Mouse (Mus musculus): ENCODE results near the gene Dhrs1. TPM values are rescaled to one million over a fixed set of nuclear protein-coding genes. Genes with fewer than 3 reads are reported as not detected.
"Not testable (repeated sequence)": the region's sequence is repeated elsewhere in the genome, so short reads cannot be mapped to it uniquely, and the experiment has no call there.

Dhrs1 gene
- polyA plus RNA-seq, 1 experiment from 2014 or later, result 98.6 TPM

DNA sequence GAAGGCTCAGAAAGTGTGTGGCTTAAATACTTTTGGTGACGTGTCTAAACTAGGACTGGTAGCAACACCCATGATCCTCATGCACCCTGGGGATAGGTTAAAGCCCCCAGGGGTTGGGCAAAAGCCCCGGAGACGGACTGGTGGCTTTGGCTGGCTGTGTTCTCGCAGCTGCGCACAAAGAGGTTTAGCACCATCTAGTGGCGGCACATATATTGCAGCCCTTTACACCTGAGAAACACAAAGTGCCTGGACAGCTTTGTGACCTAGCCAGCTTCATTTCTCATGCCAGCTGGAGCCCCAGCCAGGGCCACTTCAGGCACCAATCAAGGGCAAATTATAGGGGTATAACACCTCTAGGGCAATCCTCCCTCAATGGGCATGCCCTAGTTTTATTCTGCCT lies 14.7 kb upstream of the Dhrs1 start:
- peaks cover 28% of the 10 kb centered on the region for H3K4me1 ChIP-seq (ENCODE audit: insufficient read depth)
- H3K4me2 ChIP-seq (ENCODE audit: low read depth, low read length), result peak overlapping the region; percentile 64
- H3K27ac ChIP-seq (ENCODE audit: low read depth); H3K9me3 ChIP-seq (ENCODE audit: low read length); H3K4me3 ChIP-seq (ENCODE audit: low read depth, low read length); H3K9ac ChIP-seq (replicated peaks): not testable (repeated sequence)
- DNase-seq, result peak; percentile 87
- peaks cover 10% of the 10 kb centered on the region for H3K36me3 ChIP-seq (replicated peaks; ENCODE audit: insufficient read depth, low read length)
- peak; percentile 20 for ATAC-seq
- WGBS (ENCODE audit: insufficient replicate concordance), result 6% methylated on average over 6 of the region's 6 CpGs
- H3K27me3 ChIP-seq (ENCODE audit: insufficient read depth, low read length), result peaks cover 17% of the 10 kb centered on the region; the same call in 1 of the 2 replicates
- TF ChIP-seq CTCF (IDR thresholded peaks at IDR 0.05; ENCODE audit: low read depth), result peak; percentile 85

DNA sequence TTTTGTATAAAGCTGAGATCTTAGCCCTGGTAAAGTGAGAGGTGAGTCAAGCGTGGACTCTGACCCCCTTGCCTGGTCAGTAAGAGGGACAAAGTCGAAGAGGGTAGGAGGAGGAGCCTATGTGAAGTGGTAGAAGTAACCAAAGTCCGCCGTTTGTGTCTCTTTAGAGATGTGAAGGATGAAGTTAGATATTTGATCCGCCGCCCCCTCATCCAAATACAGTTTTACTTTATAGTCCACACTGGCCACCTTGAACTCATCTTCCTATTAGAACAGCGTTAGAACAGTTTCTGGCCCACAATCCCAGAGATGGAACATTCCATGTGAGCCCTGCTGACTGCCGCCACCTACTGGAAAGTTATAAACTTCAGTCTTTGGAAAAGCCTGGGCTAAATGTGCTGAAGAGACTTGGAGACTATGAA lies 12.9 kb upstream of the Dhrs1 start, which contains the start of gene Cideb:
Gene Cideb, minus strand, starts transcription at position 96 of the 422 bp plus-strand sequence.
- Histone ChIP-seq H3K36me3 (replicated peaks; ENCODE audit: insufficient read depth, low read length) (peaks cover 27% of the 10 kb centered on the region), H3K4me3 (ENCODE audit: low read depth, low read length) (peak within 1 kb of the TSS; percentile 32), H3K4me2 (ENCODE audit: low read depth, low read length) (peak within 1 kb of the TSS; percentile 63), H3K27ac (ENCODE audit: low read depth) (peak within 1 kb of the TSS; percentile 88), H3K9ac (replicated peaks) (peak within 1 kb of the TSS; percentile 37), H3K27me3 (ENCODE audit: insufficient read depth, low read length) (peaks cover 17% of the 10 kb centered on the region; the same call in 1 of the 2 replicates), H3K9me3 (ENCODE audit: low read length) (no peaks in the 10 kb centered on the region), H3K4me1 (ENCODE audit: insufficient read depth) (peaks cover 27% of the 10 kb centered on the region)
- TF ChIP-seq CTCF (IDR thresholded peaks at IDR 0.05; ENCODE audit: low read depth), result peak; percentile 82
- TF ChIP-seq EP300 (IDR thresholded peaks at IDR 0.05; ENCODE audit: low read depth), result peak; percentile 66
- DNase-seq (peak; percentile 56), ATAC-seq (peak; percentile 78)
- WGBS (ENCODE audit: insufficient replicate concordance), result 14% methylated on average over 8 of the region's 8 CpGs

DNA sequence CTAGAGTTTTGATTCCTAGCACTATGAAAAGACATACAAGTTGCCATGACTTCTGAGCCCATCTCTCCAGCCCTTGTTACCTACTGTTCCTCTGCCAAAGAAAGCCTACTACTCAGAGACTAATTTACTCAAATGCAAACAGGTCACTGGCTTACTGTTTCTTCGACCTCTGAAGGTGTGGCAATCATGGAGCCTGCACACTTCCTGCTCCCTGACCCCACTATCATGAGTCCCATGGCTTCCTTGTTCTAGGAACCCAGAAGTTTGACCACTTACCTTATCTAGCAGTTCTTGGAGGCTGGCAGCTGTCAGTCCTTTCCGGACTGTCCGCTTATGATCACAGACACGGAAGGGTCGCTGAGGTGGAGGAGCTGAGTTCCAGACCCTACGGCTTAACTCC lies 12.1 kb upstream of the Dhrs1 start:
- ATAC-seq (peak; percentile 24; the same call in 1 of the 2 replicates), DNase-seq (no peak)
- peaks cover 20% of the 10 kb centered on the region for H3K4me1 ChIP-seq (ENCODE audit: insufficient read depth)
- TF ChIP-seq CTCF (IDR thresholded peaks at IDR 0.05; ENCODE audit: low read depth), result no peak
- TF ChIP-seq EP300 (IDR thresholded peaks at IDR 0.05; ENCODE audit: low read depth), result 0 out of 2 replicates have a peak, but pooled peaks have one; percentile 18
- no peaks in the 10 kb centered on the region for H3K9me3 ChIP-seq (ENCODE audit: low read length)
- H3K4me3 ChIP-seq (ENCODE audit: low read depth, low read length), result peak overlapping the region; percentile 32
- H3K4me2 ChIP-seq (ENCODE audit: low read depth, low read length), result peak overlapping the region; percentile 63
- peaks cover 16% of the 10 kb centered on the region; the same call in 1 of the 2 replicates for H3K27me3 ChIP-seq (ENCODE audit: insufficient read depth, low read length)
- peak overlapping the region; percentile 37 for H3K9ac ChIP-seq (replicated peaks)
- WGBS (ENCODE audit: insufficient replicate concordance), result 21% methylated on average over 6 of the region's 6 CpGs
- peak overlapping the region; percentile 88 for H3K27ac ChIP-seq (ENCODE audit: low read depth)
- H3K36me3 ChIP-seq (replicated peaks; ENCODE audit: insufficient read depth, low read length), result peaks cover 35% of the 10 kb centered on the region

DNA sequence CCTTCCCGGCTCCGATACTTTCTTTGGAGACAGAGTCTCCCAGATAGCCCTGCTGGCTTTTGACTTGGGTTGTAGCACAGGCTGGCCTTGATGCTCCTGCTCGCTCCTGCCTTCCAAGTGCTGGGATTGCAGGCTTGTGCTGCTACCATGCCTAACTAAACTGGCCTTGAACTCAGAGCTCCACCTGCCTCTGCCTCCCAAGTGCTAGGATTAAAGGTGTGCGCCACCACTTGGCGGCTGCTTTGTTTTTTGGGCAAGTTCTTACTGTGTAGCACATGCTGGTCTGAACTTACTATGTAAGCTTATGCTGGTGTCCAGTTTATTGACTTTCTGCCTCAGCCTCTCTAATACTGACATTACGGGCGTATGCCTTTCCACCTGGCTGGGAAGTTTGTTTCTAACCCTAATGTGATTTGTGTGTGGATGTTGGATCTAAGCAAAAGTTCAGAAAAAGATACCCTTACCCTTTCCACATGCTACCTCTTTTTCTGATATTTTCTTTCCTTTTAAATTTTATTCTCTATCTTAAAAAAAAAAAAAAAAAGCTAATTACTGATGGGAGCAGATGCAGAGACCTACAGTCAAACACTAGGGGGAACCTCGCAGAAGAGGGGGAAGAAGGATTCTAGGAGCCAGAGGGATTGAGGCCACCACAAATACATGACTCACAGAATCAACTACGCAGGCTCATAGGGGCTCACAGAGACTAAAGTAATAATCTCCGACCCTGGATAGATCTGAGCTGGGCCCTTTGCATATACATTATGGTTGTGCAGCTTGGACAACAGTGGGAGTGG lies 1.8 kb upstream of the Dhrs1 start:
- Histone ChIP-seq H3K4me2 (ENCODE audit: low read depth, low read length) (peak overlapping the region; percentile 96), H3K4me1 (ENCODE audit: insufficient read depth) (peaks cover 24% of the 10 kb centered on the region), H3K9ac (replicated peaks) (peak overlapping the region; percentile 41; the same call in 1 of the 2 replicates), H3K4me3 (ENCODE audit: low read depth, low read length) (peak overlapping the region; percentile 98; the same call in 1 of the 2 replicates), H3K9me3 (ENCODE audit: low read length) (no peaks in the 10 kb centered on the region), H3K36me3 (replicated peaks; ENCODE audit: insufficient read depth, low read length) (peaks cover 31% of the 10 kb centered on the region), H3K27ac (ENCODE audit: low read depth) (no peak overlapping the region), H3K27me3 (ENCODE audit: insufficient read depth, low read length) (no peaks in the 10 kb centered on the region)
- no peak for DNase-seq
- TF ChIP-seq EP300 (IDR thresholded peaks at IDR 0.05; ENCODE audit: low read depth) (no peak), CTCF (IDR thresholded peaks at IDR 0.05; ENCODE audit: low read depth) (0 out of 2 replicates have a peak, but pooled peaks have one; percentile 11)
- ATAC-seq, result no peak
- 78% methylated on average over 10 of the region's 10 CpGs for WGBS (ENCODE audit: insufficient replicate concordance)

DNA sequence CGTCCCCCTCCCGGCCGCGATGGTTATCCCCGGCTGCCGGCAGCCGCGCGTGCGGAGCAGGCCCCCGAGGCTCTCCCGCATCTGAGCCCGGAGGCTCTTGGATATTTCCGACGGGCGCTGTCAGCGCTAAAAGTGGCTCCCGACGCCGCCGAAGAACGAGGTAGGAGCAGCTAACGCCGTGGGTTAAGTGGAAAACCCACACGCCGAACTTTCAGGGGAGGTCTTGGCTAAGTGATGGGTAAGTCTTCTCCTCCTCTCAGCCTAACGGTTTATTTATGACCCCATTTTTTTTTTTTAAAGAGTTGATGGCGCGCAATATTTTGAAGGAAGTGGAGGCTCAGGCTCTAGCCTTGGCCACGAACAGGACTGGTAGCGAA lies 359 bp upstream of the Dhrs1 start:
- Histone ChIP-seq H3K36me3 (replicated peaks; ENCODE audit: insufficient read depth, low read length) (peaks cover 22% of the 10 kb centered on the region), H3K27ac (ENCODE audit: low read depth) (peak overlapping the region; percentile 76), H3K9ac (replicated peaks) (peak overlapping the region; percentile 85), H3K4me3 (ENCODE audit: low read depth, low read length) (peak overlapping the region; percentile 98), H3K4me2 (ENCODE audit: low read depth, low read length) (peak overlapping the region; percentile 96), H3K27me3 (ENCODE audit: insufficient read depth, low read length) (no peaks in the 10 kb centered on the region), H3K9me3 (ENCODE audit: low read length) (no peaks in the 10 kb centered on the region), H3K4me1 (ENCODE audit: insufficient read depth) (peaks cover 24% of the 10 kb centered on the region)
- no peak for TF ChIP-seq EP300 (IDR thresholded peaks at IDR 0.05; ENCODE audit: low read depth)
- DNase-seq (no peak), ATAC-seq (no peak)
- under 1% methylated on average over 31 of the region's 31 CpGs for WGBS (ENCODE audit: insufficient replicate concordance)

DNA sequence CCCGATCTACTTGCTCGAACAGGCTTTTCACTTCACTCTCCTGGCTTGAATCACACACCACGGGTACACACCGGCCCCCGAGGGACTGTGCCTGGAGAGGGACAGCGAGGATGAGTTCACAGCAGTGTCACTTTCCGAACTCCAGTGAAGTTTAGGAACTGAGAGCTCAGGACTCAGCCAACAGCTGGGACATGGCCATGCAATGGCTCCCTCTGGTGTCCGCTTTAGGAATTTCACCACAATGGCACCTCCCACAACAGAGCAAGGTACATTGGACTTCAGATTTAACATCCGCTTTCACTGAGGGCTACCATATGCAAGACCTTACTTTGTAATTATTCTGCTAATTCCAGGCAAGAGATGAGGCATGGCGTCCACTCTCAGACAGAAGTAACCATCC lies 1.8 kb downstream of the Dhrs1 start:
- no peak overlapping the region for H3K4me3 ChIP-seq (ENCODE audit: low read depth, low read length)
- ATAC-seq (peak; percentile 60), DNase-seq (peak; percentile 91)
- H3K27ac ChIP-seq (ENCODE audit: low read depth), result no peak overlapping the region
- WGBS (ENCODE audit: insufficient replicate concordance), result 16% methylated on average over 10 of the region's 10 CpGs
- no peak overlapping the region for H3K9ac ChIP-seq (replicated peaks)
- H3K4me1 ChIP-seq (ENCODE audit: insufficient read depth), result peaks cover 24% of the 10 kb centered on the region
- H3K27me3 ChIP-seq (ENCODE audit: insufficient read depth, low read length), result no peaks in the 10 kb centered on the region
- H3K36me3 ChIP-seq (replicated peaks; ENCODE audit: insufficient read depth, low read length), result peaks cover 26% of the 10 kb centered on the region
- H3K4me2 ChIP-seq (ENCODE audit: low read depth, low read length), result peak overlapping the region; percentile 96
- H3K9me3 ChIP-seq (ENCODE audit: low read length), result no peaks in the 10 kb centered on the region
- TF ChIP-seq EP300 (IDR thresholded peaks at IDR 0.05; ENCODE audit: low read depth) (no peak), CTCF (IDR thresholded peaks at IDR 0.05; ENCODE audit: low read depth) (peak; percentile 100)
